Mouse (Mus musculus): ENCODE data around the gene Cul7. TPM values are rescaled to one million over a fixed set of nuclear protein-coding genes. Genes with fewer than 3 reads are reported as not detected.

Gene Cul7
- polyA plus RNA-seq, 1 experiment from 2014 or later: 26.8 TPM

DNA sequence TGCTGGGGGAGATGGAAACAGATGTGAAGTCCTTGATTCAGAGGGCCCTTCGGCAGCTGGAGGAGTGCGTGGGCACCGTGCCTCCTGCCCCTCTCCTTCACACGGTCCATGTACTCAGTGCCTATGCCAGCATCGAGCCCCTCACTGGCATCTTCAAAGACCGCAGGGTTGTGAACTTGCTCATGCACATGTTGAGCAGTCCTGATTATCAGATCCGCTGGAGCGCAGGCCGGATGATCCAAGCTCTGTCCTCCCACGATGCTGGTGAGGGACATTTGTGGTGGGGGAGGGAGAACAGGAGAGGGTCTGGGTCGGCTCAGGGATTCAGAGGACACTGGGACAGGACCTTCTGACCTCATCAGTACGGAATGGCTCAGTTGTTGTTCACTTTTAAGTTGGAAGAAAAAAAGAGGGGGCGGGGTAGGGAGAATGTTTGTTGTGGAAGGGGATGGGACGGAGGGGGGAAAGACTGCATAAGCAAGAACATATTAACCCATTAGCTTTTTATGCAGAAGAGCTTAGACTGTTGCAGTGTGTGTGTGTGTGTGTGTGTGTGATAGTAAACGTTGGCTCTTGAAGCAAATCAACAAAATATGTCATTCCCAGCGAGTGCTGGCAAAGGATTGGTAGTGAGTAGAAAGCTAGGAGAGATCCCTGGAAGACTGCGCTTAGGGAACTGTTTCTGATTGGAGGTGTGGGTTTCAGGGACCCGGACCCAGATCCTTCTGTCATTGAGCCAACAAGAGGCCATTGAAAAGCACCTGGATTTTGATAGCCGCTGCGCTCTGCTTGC is 1.8 kb downstream of the Cul7 start:
- Histone ChIP-seq H3K4me2 (peak overlapping the region; percentile 85), H3K9ac (ENCODE audit: low read length) (0 out of 2 replicates have a peak overlapping the region, but pooled peaks have one; percentile 45), H3K4me3 (ENCODE audit: low read depth, low read length) (peak overlapping the region; percentile 3; the same call in 1 of the 2 replicates), H3K36me3 (ENCODE audit: control insufficient read depth, insufficient read depth, low read length) (peaks cover 9% of the 10 kb centered on the region), H3K9me3 (ENCODE audit: control insufficient read depth, low read length) (no peaks in the 10 kb centered on the region), H3K27me3 (ENCODE audit: control insufficient read depth, insufficient read depth, low read length) (no peaks in the 10 kb centered on the region), H3K27ac (ENCODE audit: low read depth, low read length) (no peak overlapping the region), H3K4me1 (ENCODE audit: control insufficient read depth, insufficient read depth, low read length) (peaks cover 21% of the 10 kb centered on the region)
- ATAC-seq (ENCODE audit: low FRiP score) (no peak), DNase-seq (ENCODE audit: low spot score, missing footprints) (peak; percentile 75)
- 80% methylated on average over 20 of the region's 20 CpGs for WGBS

DNA sequence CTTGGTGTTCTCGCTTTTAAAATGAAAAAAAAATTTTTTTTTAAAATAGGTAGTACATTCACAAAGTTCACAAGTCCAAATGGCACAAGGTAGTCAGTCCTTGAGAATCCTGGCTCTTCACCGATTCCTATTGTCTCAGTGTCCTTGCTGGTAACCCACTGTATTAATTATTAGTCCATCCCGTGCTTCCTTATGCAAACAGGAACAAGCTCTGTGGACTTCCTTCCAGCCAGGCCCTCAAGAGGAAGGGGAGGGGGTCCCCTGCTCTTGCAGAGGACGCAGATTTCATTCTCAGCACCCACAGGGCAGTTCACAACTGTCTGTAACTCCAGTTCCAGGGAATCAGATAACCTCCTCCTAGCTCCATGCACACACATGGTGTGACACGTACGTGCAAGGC is 5.9 kb downstream of the Cul7 start:
- H3K4me3 ChIP-seq (ENCODE audit: low read depth, low read length): no peak overlapping the region
- H3K27me3 ChIP-seq (ENCODE audit: control insufficient read depth, insufficient read depth, low read length): no peaks in the 10 kb centered on the region
- no peak for ATAC-seq (ENCODE audit: low FRiP score)
- no peak overlapping the region for H3K27ac ChIP-seq (ENCODE audit: low read depth, low read length)
- H3K4me2 ChIP-seq: no peak overlapping the region
- H3K36me3 ChIP-seq (ENCODE audit: control insufficient read depth, insufficient read depth, low read length): peaks cover 31% of the 10 kb centered on the region
- H3K4me1 ChIP-seq (ENCODE audit: control insufficient read depth, insufficient read depth, low read length): peaks cover 9% of the 10 kb centered on the region
- peak; percentile 23 for DNase-seq (ENCODE audit: low spot score, missing footprints)
- H3K9me3 ChIP-seq (ENCODE audit: control insufficient read depth, low read length): no peaks in the 10 kb centered on the region
- 89% methylated on average over 6 of the region's 6 CpGs for WGBS
- no peak overlapping the region for H3K9ac ChIP-seq (ENCODE audit: low read length)

DNA sequence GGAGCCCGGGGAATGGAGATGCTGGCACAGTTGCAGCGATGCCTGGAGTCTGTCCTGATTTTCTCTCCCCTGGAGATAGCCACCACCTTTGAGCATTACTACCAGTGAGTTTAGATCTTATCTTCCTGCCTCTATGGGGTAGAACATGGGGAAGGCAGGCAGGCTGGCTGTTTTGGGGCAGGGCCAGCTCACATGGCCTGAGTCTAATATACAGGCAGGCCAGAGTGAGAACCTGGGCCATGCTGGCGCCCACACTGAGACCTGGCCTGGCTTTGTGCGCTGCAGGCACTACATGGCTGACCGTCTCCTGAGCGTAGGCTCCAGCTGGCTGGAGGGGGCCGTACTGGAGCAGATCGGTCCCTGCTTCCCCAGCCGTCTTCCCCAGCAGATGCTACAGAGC is 11.2 kb downstream of the Cul7 start:
- Histone ChIP-seq H3K27ac (ENCODE audit: low read depth, low read length) (no peak overlapping the region), H3K27me3 (ENCODE audit: control insufficient read depth, insufficient read depth, low read length) (no peaks in the 10 kb centered on the region), H3K4me1 (ENCODE audit: control insufficient read depth, insufficient read depth, low read length) (no peaks in the 10 kb centered on the region), H3K9me3 (ENCODE audit: control insufficient read depth, low read length) (no peaks in the 10 kb centered on the region), H3K36me3 (ENCODE audit: control insufficient read depth, insufficient read depth, low read length) (peaks cover 38% of the 10 kb centered on the region), H3K4me2 (no peak overlapping the region), H3K9ac (ENCODE audit: low read length) (no peak overlapping the region), H3K4me3 (ENCODE audit: low read depth, low read length) (no peak overlapping the region)
- peak; percentile 57 for DNase-seq (ENCODE audit: low spot score, missing footprints)
- no peak for ATAC-seq (ENCODE audit: low FRiP score)
- whole genome bisulfite sequencing: 94% methylated on average over 9 of the region's 9 CpGs

DNA sequence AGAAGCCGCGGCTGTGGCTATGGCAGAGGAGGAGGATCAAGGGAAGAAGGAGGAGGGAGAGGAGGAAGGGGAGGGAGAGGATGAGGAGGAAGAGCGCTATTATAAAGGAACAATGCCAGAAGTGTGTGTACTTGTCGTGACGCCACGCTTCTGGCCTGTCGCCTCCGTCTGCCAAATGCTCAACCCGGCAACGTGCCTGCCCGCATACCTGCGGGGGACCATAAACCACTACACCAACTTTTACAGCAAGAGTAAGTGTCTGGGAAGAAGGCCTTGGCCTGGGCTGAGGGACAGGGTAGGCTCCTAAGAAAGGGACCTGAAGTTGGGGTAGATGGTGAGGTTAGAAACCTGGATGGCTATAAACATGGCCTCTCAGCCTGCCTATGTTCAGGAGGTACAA is 11.8 kb downstream of the Cul7 start:
- 93% methylated on average over 12 of the region's 12 CpGs for WGBS

DNA sequence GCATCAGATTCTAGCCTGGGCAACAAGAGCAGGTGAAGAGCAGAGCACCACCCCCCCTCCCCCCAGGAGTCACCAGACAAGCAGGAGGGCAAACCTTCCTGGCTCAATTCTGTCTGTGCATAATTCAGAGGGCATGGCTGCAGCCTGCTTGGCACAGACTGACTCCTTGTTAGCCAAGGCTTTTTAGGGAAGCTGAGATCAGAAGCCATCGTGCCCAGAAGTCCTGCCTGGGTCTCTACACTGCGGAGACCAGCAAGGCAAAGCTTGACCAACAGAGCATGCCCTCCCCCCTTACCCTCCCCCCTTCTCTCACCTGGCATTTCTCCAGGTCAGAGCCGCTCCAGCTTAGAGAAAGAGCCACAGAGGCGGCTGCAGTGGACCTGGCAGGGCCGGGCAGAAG is 12.6 kb downstream of the Cul7 start:
- Histone ChIP-seq H3K9ac (ENCODE audit: low read length) (no peak overlapping the region), H3K36me3 (ENCODE audit: control insufficient read depth, insufficient read depth, low read length) (peaks cover 40% of the 10 kb centered on the region), H3K4me3 (ENCODE audit: low read depth, low read length) (no peak overlapping the region), H3K4me1 (ENCODE audit: control insufficient read depth, insufficient read depth, low read length) (no peaks in the 10 kb centered on the region), H3K4me2 (no peak overlapping the region), H3K27me3 (ENCODE audit: control insufficient read depth, insufficient read depth, low read length) (no peaks in the 10 kb centered on the region), H3K27ac (ENCODE audit: low read depth, low read length) (no peak overlapping the region), H3K9me3 (ENCODE audit: control insufficient read depth, low read length) (no peaks in the 10 kb centered on the region)
- ATAC-seq (ENCODE audit: low FRiP score) (no peak), DNase-seq (ENCODE audit: low spot score, missing footprints) (no peak)
- WGBS: 95% methylated on average over 5 of the region's 5 CpGs

More for the DNA sequence above, 11.8 kb downstream of the Cul7 start:
- ATAC-seq (ENCODE audit: low FRiP score): no peak
- H3K4me1 ChIP-seq (ENCODE audit: control insufficient read depth, insufficient read depth, low read length): no peaks in the 10 kb centered on the region
- no peaks in the 10 kb centered on the region for H3K27me3 ChIP-seq (ENCODE audit: control insufficient read depth, insufficient read depth, low read length)
- no peak overlapping the region for H3K4me2 ChIP-seq
- DNase-seq (ENCODE audit: low spot score, missing footprints): peak; percentile 56
- H3K4me3 ChIP-seq (ENCODE audit: low read depth, low read length): no peak overlapping the region
- H3K9ac ChIP-seq (ENCODE audit: low read length): no peak overlapping the region
- no peaks in the 10 kb centered on the region for H3K9me3 ChIP-seq (ENCODE audit: control insufficient read depth, low read length)
- peaks cover 38% of the 10 kb centered on the region for H3K36me3 ChIP-seq (ENCODE audit: control insufficient read depth, insufficient read depth, low read length)
- H3K27ac ChIP-seq (ENCODE audit: low read depth, low read length): no peak overlapping the region

DNA sequence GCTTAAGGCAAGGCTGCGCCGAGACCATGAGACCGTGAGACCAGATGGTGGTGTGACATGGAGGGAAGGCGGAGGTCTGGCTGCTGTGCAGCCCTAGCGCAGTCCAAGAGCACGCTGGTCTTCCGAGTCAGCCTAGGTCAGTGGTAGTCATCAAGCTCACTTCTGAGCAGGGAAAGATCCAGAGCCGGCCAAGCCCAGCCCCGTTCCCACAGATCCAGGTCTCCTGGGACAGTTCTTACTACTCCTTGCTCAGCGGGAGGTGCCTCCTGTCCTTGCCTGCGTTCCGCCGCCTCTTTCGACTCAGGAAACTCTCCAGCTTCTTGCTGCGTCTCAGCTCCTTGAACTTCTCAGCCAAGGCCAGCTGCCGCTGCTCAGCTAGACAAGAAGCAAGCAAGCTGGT is 17.6 kb downstream of the Cul7 start:
- H3K27ac ChIP-seq (ENCODE audit: low read depth, low read length): no peak overlapping the region
- H3K4me1 ChIP-seq (ENCODE audit: control insufficient read depth, insufficient read depth, low read length): no peaks in the 10 kb centered on the region
- no peak overlapping the region for H3K4me2 ChIP-seq
- DNase-seq (ENCODE audit: low spot score, missing footprints): peak; percentile 59
- peaks cover 33% of the 10 kb centered on the region for H3K36me3 ChIP-seq (ENCODE audit: control insufficient read depth, insufficient read depth, low read length)
- no peak for ATAC-seq (ENCODE audit: low FRiP score)
- WGBS: 93% methylated on average over 16 of the region's 16 CpGs
- H3K27me3 ChIP-seq (ENCODE audit: control insufficient read depth, insufficient read depth, low read length): no peaks in the 10 kb centered on the region
- no peak overlapping the region for H3K9ac ChIP-seq (ENCODE audit: low read length)
- H3K4me3 ChIP-seq (ENCODE audit: low read depth, low read length): no peak overlapping the region
- H3K9me3 ChIP-seq (ENCODE audit: control insufficient read depth, low read length): no peaks in the 10 kb centered on the region

DNA sequence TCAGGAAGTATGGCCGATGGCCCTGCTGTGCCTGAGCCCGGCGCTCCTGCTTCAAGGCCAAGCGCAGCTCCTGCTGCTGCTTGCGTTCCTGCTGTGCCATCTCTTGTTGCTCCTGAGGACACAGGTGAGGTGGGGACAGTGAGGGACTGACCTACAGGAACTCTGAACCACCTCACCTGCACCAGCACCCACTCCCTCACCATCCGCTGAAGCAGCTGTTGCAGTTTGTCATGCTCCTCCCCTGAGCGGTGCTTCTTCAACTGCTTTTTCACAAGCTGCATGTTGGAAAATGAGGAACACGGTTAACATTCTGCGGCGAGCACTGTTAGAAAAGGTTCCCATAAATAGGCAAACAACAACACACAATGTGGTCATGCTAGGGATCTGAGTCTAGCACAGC is 19.8 kb downstream of the Cul7 start:
- H3K36me3 ChIP-seq (ENCODE audit: control insufficient read depth, insufficient read depth, low read length): peaks cover 20% of the 10 kb centered on the region

DNA sequence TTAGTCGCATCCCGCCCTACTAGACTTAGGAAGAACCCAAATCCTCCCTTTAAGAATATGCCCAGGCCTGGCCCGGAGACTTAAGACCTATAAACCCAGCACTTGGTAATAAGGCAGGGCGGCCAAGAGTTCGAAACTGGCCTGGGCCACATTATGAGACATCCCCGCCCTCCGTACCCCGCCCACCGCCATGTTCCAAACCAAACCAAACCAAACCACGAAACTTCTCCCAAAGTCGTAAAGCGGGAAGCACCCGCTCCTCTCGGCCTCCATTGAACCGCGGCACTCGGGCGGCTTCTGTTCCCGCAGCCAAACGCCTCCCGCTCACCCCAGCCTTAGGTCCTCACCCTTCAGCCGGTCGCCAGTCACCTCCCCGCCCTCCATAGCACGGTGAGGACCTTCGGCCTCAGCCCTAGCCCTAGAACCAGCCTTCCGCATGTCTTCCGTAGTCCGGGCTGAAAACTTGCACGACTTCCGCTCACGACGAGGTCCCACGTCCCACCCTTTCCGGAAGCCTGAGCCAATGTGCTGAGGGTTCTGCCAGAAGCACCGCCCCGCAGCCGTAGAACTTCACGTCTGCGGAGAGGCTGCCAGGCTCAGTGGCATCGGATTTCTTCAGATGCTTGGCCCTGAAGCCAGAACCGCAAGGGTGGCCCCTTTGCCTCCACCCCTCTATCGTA is 23.9 kb downstream of the Cul7 start, which contains the start of gene Rrp36:
TSS of gene Rrp36 (minus strand) at position 503 of the 680 bp plus-strand sequence.
- peak; percentile 98 for DNase-seq (ENCODE audit: low spot score, missing footprints)
- peaks cover 15% of the 10 kb centered on the region for H3K4me1 ChIP-seq (ENCODE audit: control insufficient read depth, insufficient read depth, low read length)
- 1% methylated on average over 43 of the region's 43 CpGs for WGBS
- no peaks in the 10 kb centered on the region for H3K27me3 ChIP-seq (ENCODE audit: control insufficient read depth, insufficient read depth, low read length)
- H3K36me3 ChIP-seq (ENCODE audit: control insufficient read depth, insufficient read depth, low read length): peaks cover 19% of the 10 kb centered on the region
- no peaks in the 10 kb centered on the region for H3K9me3 ChIP-seq (ENCODE audit: control insufficient read depth, low read length)
- H3K4me3 ChIP-seq (ENCODE audit: low read depth, low read length): peak within 1 kb of the TSS; percentile 61
- peak within 1 kb of the TSS; percentile 67 for H3K9ac ChIP-seq (ENCODE audit: low read length)
- peak within 1 kb of the TSS; percentile 76 for H3K4me2 ChIP-seq
- H3K27ac ChIP-seq (ENCODE audit: low read depth, low read length): peak within 1 kb of the TSS; percentile 45; the same call in 1 of the 2 replicates
- peak; percentile 93 for ATAC-seq (ENCODE audit: low FRiP score)

More for the DNA sequence above, 19.8 kb downstream of the Cul7 start:
- DNase-seq (ENCODE audit: low spot score, missing footprints) (peak; percentile 71), ATAC-seq (ENCODE audit: low FRiP score) (no peak)
- WGBS: 97% methylated on average over 10 of the region's 10 CpGs
- Histone ChIP-seq H3K4me1 (ENCODE audit: control insufficient read depth, insufficient read depth, low read length) (peaks cover 12% of the 10 kb centered on the region), H3K4me3 (ENCODE audit: low read depth, low read length) (no peak overlapping the region), H3K27ac (ENCODE audit: low read depth, low read length) (no peak overlapping the region), H3K27me3 (ENCODE audit: control insufficient read depth, insufficient read depth, low read length) (no peaks in the 10 kb centered on the region), H3K9me3 (ENCODE audit: control insufficient read depth, low read length) (no peaks in the 10 kb centered on the region), H3K9ac (ENCODE audit: low read length) (no peak overlapping the region), H3K4me2 (no peak overlapping the region)

All from midbrain, embryonic 11.5 days (tissue).